Mouse (Mus musculus) heart, embryonic 14.5 days (tissue): ENCODE results near the gene Car5a. TPM values are rescaled to one million over a fixed set of nuclear protein-coding genes. Genes with fewer than 3 reads are reported as not detected.
A peak's percentile ranks its signal among the peaks of the same experiment; 100 is the strongest.

Source experiments
- ATAC-seq: fragments of 200-750 bp; cut with Nextera tagmentation; 2 replicates; pipeline ENCODE4 v1.8.0; 2017; ENCODE audit warnings: low read depth, moderate TSS enrichment; ENCODE audit not compliant: insufficient number of reproducible peaks, insufficient read depth, low FRiP score
- H3K27ac ChIP-seq, 2 experiments: fragments of 200-500 bp in 1 of 2; fragments of 300-500 bp in 1 of 2; sonication (generic) in 1 of 2; replicated peaks in 1 of 2; 2 replicates each; pipeline ENCODE4 v1.5.1; 2012 to 2014; ENCODE audit warnings: low read depth in 2 of 2, low read length in 2 of 2, control low read depth in 1 of 2, mild to moderate bottlenecking in 1 of 2, mixed read lengths in 1 of 2; ENCODE audit not compliant: control insufficient read depth in 1 of 2, insufficient read depth in 1 of 2
- H3K27me3 ChIP-seq: fragments of 300-500 bp; sonication (generic); 2 replicates; pipeline ENCODE4 v1.6.1; 2014; ENCODE audit warnings: mild to moderate bottlenecking, low read length, control low read depth; ENCODE audit not compliant: control insufficient read depth, insufficient read depth
- H3K36me3 ChIP-seq: fragments of 300-500 bp; sonication (generic); 2 replicates; pipeline ENCODE4 v1.6.1; 2014; ENCODE audit warnings: mild to moderate bottlenecking, control low read depth, low read length, mixed read lengths; ENCODE audit not compliant: control insufficient read depth, insufficient read depth
- H3K4me1 ChIP-seq, 2 experiments: fragments of 200-500 bp in 1 of 2; fragments of 300-500 bp in 1 of 2; sonication (generic) in 1 of 2; 2 replicates each; pipeline ENCODE4 v1.6.1; 2012 to 2014; ENCODE audit warnings: low read length in 2 of 2, control low read depth in 1 of 2, mixed read lengths in 1 of 2; ENCODE audit not compliant: control insufficient read depth in 2 of 2, insufficient read depth in 2 of 2
- H3K4me2 ChIP-seq: fragments of 300-500 bp; sonication (generic); 2 replicates; pipeline ENCODE4 v1.6.1; 2014; ENCODE audit warnings: mild to moderate bottlenecking, low read length
- H3K4me3 ChIP-seq, 2 experiments: fragments of 200-500 bp in 1 of 2; fragments of 300-500 bp in 1 of 2; sonication (generic) in 1 of 2; 2 replicates each; pipeline ENCODE4 v1.5.1; 2012 to 2014; ENCODE audit warnings: low read length in 2 of 2, mild to moderate bottlenecking in 2 of 2, control low read depth in 1 of 2, low read depth in 1 of 2, moderate library complexity in 1 of 2; ENCODE audit not compliant: control insufficient read depth in 1 of 2, insufficient read depth in 1 of 2
- H3K9ac ChIP-seq: fragments of 300-500 bp; sonication (generic); 2 replicates; pipeline ENCODE4 v1.6.1; 2014; ENCODE audit warnings: mild to moderate bottlenecking, low read length
- H3K9me3 ChIP-seq: fragments of 300-500 bp; sonication (generic); 2 replicates; pipeline ENCODE4 v1.6.1; 2016; ENCODE audit warnings: low read length, control low read depth; ENCODE audit not compliant: control insufficient read depth
- WGBS: fragments of 180-500 bp; shearing (Covaris S2); extraction: QIAGEN DNeasy Blood & Tissue Kit; methylation state at CpG from one replicate; pipeline ENCODE4 v1.1.7; 2014; 5-methylcytosine and 5-hydroxymethylcytosine counted together
- polyA plus RNA-seq: library from polyadenylated mRNA; unstranded; fragments of >200 nt; fragmentation: Nextera tagmentation; extraction: Ambion mirVana; gene quantifications from 2 replicates; pipeline ENCODE4 v1.2.1, GENCODE M21; 2014

Gene Car5a
- polyA plus RNA-seq, 1 experiment from 2014 or later, result not detected

DNA sequence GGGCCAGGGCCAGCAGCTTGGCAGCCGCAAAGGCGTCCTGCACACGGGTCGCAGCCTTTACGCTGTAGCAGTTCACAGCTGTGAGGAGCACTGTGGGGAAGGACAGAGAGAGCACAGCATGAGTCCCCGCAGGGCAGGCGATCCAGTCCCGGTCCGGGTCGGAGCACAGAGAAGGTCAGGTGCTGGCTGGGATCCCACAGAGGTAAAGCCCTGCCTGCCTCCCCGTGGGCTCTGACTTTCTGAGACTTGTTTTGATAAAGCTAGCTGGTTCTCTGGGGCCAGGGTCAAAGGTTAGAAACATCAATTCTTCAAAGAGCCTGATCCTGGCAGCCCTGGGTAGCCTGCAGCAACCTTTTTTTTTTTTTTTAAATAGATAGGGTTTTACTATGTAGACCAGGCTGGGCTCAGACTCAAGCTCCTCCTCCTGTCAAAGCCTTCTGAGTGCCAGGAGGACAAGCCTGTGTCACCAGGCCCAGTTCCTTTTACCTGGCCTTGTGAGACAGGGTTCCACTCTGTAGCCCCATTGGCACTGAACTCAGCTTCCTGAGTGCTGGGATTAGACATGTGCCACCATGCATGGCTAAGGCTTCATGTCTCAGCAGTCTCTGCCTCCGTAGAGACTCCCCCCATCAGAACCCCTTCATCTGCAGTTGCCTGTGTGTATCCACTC is 48.1 kb downstream of the Car5a start:
- WGBS, result 76% methylated on average over 12 of the region's 12 CpGs
- Histone ChIP-seq H3K27ac (no peak overlapping the region), H3K36me3 (peaks cover 16% of the 10 kb centered on the region), H3K4me3 (no peak overlapping the region), H3K9ac (peak overlapping the region; percentile 7; the same call in 1 of the 2 replicates), H3K4me2 (no peak overlapping the region), H3K27me3 (no peaks in the 10 kb centered on the region), H3K9me3 (no peaks in the 10 kb centered on the region), H3K4me1 (peaks cover 26 to 40% of the 10 kb centered on the region in 2 experiments)
- ATAC-seq, result no peak

DNA sequence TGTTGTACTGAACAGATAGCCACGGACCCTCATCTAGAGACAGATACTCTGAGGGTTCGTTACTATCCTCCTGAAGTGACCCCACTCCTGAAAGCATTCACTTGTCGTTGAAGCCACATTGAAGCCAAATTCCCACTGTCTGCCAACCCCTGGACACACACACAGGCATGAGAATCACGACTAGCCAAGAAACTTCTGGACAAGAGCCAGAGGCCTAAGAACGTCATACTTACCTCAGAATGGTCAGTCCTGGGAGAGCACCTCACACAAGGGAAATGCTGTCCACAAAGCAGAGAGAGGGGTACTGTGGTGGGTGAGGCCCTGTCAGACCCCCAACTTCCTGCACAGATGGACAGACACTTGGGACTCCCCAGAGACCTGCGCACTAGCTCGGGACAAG is 48.8 kb downstream of the Car5a start:
- WGBS, result 69% methylated on average over 7 of the region's 7 CpGs

DNA sequence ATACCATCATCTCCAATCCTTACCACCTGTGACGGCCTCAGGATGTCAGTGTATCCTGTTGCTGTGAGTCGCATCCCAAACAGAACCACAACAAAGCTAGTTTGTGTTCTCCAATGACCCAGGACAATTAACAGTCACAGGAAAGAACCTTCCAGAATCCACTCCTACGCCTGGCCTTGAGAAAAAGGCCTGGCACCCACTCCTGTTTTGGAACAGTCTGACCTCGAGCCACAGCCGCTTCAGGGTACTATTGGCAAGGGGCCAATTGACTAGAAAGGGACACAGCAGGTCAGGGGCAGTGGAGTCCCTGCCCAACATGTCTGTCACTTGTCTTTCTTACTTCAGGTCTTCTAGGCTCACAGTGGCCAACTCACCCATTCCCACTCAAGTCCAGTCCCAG is 51.8 kb downstream of the Car5a start:
- no peak overlapping the region for H3K4me3 ChIP-seq
- H3K9ac ChIP-seq, result no peak overlapping the region
- peaks cover 8 to 18% of the 10 kb centered on the region in 2 experiments for H3K4me1 ChIP-seq
- H3K27me3 ChIP-seq, result no peaks in the 10 kb centered on the region
- H3K27ac ChIP-seq, result no peak overlapping the region
- no peak for ATAC-seq
- H3K9me3 ChIP-seq, result no peaks in the 10 kb centered on the region
- no peak overlapping the region for H3K4me2 ChIP-seq
- 63% methylated on average over 5 of the region's 5 CpGs for WGBS
- peaks cover 22% of the 10 kb centered on the region for H3K36me3 ChIP-seq

More for the DNA sequence above, 48.8 kb downstream of the Car5a start:
- no peak overlapping the region for H3K4me2 ChIP-seq
- H3K4me3 ChIP-seq, result no peak overlapping the region
- peaks cover 23 to 34% of the 10 kb centered on the region in 2 experiments for H3K4me1 ChIP-seq
- no peak overlapping the region for H3K27ac ChIP-seq
- no peak for ATAC-seq
- no peaks in the 10 kb centered on the region for H3K9me3 ChIP-seq
- no peak overlapping the region for H3K9ac ChIP-seq
- H3K27me3 ChIP-seq, result no peaks in the 10 kb centered on the region
- peaks cover 16% of the 10 kb centered on the region for H3K36me3 ChIP-seq

DNA sequence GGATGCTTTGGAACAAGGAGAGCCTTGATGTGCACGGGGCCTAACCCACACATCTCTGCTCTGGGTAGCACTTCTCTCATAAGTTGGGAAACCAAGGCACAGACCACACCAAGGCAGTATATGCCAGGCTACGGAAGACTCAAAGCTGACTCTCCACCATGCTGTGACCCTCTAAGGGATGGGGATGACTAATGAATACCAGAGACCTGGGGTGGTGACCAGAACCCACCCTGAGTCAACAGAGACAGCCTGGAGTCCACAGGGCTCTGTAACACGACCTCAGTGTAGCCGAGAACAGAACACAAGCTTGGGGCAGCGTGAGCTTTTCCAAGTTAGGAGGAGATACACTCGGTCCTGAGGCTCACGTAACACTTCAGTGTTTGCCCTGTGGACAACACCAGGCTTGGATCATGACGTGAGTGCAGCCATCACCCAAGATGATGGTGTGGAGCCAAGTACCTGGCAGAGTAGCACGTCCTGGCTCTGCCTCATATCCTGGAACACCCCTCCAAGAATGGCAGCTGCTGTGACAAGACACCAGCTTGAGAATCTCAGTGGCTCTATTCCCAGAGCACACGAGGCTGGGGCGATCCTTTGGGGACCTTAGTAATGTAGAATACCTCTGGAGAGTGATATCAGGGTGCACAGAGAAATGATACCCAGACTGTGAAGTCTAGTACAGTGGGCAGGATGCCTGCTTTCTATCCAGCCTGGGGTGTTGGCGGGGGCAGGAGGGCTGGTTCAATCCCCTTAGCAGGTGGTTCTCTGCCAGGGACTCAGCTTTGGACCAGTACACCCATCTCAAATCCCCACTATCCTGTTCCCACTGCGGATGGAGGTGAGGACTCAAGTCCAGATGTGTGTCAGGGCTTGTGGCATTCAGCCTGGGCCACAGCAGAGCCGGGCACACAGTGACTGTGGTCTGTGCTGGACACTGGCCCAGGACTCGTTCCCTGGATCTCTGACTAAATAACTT is 54.6 kb downstream of the Car5a start:
- ATAC-seq, result no peak
- Histone ChIP-seq H3K27me3 (no peaks in the 10 kb centered on the region), H3K4me1 (no peaks in the 10 kb centered on the region; a peak in 1 of 4 replicates), H3K27ac (no peak overlapping the region), H3K9me3 (no peaks in the 10 kb centered on the region), H3K36me3 (peaks cover 41% of the 10 kb centered on the region), H3K4me3 (no peak overlapping the region), H3K9ac (no peak overlapping the region), H3K4me2 (no peak overlapping the region)
- WGBS, result 80% methylated on average over 15 of the region's 15 CpGs

DNA sequence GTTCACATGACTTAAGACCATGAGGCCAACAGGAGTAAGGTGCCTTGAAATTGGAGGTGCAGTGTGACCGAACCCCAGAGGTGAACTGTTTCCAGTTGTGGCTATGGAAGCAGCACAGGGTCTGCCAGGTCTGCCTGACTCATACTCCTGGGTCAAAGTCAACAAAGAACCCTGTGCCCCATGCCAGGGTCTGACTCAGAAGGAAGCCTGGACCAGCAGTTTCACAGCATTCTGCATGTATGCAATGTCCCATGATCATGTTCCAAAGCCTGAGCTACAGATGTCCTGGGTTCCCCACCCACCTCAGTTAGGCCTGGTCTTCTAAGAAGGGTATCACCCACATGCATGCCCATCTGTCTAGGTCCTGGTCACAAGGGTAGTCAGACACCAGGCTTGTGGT is 55.4 kb downstream of the Car5a start:
- Histone ChIP-seq H3K4me2 (no peak overlapping the region), H3K9ac (no peak overlapping the region), H3K9me3 (no peaks in the 10 kb centered on the region), H3K4me1 (no peaks in the 10 kb centered on the region; a peak in 1 of 4 replicates), H3K4me3 (no peak overlapping the region), H3K27ac (no peak overlapping the region), H3K36me3 (peaks cover 42% of the 10 kb centered on the region), H3K27me3 (no peaks in the 10 kb centered on the region)
- WGBS, result 100% methylated on average over 1 of the region's 1 CpGs
- no peak for ATAC-seq

DNA sequence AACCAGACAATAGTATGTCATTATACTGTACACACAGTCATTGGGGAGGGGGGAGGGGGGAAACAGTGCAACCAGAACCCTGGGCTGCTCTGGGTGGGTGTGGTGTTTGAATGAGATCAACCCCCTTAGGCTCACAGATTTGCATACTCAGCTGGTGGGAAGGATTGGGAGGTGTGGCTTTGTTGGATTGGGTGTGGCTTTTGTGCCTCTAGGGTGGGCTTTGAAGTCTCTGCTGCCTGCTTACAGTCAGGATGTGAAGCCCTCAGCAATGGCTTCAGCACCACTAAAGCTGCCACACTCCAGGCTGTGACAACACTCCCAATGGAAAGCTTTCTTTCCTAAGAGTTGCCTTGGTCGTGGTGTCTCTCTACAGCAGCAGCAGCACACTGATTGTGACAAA is 57.2 kb downstream of the Car5a start:
- Histone ChIP-seq H3K27ac (no peak overlapping the region), H3K9ac (no peak overlapping the region), H3K36me3 (peaks cover 60% of the 10 kb centered on the region), H3K4me3 (no peak overlapping the region), H3K9me3 (no peaks in the 10 kb centered on the region), H3K27me3 (no peaks in the 10 kb centered on the region), H3K4me2 (no peak overlapping the region), H3K4me1 (no peaks in the 10 kb centered on the region; a peak in 1 of 4 replicates)
- 70% methylated on average over 1 of the region's 1 CpGs for WGBS
- no peak for ATAC-seq

DNA sequence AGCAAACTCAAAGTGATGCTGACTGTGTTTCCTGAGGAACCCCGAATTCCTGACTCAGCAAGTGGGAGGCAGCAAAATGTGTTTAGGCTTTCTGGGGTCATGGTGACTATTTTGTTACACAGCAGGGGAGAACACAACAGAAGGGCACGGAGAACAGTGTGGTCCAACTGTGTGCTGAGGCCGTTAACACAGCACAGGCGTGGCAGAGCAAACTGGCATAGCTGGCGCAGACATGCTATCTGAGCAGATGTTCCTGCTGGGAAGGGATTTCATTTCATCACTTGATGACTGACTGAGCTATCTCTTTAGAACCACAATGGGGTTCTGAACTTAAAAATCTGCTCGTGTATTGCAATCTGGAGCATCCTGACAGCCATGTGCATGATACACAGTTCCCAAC is 59.3 kb downstream of the Car5a start:
- Histone ChIP-seq H3K36me3 (peaks cover 67% of the 10 kb centered on the region), H3K27me3 (no peaks in the 10 kb centered on the region), H3K27ac (no peak overlapping the region), H3K4me1 (peaks cover 12 to 15% of the 10 kb centered on the region in 2 experiments), H3K4me2 (no peak overlapping the region), H3K9ac (no peak overlapping the region), H3K9me3 (no peaks in the 10 kb centered on the region), H3K4me3 (no peak overlapping the region)
- WGBS, result 85% methylated on average over 6 of the region's 6 CpGs
- ATAC-seq, result no peak
